Mouse (Mus musculus): ENCODE measurements at regions not wholly inside any gene's neighbourhood (a gene's known extent, or its start where the extent isn't known, plus 50 kb on each side); places are given as distances from the start of the nearest gene placed in this dataset.

DNA sequence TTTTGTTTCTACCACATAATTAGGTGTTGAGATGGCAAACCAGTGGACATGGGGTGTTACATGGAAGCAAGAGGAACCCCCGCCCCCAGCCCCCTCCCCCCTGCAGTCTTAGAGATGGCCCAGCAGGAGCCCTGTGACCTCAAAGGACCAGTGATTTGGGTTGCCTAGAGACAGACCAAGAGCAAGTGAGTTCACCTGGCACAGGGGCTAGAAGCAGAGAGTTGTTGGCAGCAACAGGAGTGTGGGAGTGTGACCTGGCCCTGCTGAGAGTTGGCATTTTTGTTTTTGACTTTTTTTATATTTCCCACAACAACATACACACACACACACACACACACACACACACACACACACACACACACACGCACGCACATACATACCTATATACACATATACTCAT lies 987.9 kb downstream of the Cdh18 start:
- no peak for DNase-seq

DNA sequence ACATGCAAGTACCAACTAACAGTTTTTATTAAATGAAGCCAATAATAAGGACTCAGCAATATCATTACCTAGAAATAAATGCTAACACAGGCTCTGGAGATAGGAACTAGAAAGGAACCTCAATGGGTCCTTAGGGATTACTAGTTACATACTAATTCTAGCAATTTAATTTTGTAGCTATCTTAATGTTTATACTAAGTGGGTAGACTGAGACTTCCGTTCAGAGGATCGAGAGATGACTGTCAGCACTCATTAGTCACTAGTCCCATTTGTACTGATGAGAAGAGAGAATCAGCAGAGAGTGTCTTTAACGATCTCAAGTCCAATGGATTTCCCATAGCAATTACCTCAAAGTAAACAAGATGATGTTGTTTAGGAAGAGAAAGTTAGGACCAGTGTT lies 988.6 kb downstream of the Cdh18 start:
- no peak for DNase-seq

DNA sequence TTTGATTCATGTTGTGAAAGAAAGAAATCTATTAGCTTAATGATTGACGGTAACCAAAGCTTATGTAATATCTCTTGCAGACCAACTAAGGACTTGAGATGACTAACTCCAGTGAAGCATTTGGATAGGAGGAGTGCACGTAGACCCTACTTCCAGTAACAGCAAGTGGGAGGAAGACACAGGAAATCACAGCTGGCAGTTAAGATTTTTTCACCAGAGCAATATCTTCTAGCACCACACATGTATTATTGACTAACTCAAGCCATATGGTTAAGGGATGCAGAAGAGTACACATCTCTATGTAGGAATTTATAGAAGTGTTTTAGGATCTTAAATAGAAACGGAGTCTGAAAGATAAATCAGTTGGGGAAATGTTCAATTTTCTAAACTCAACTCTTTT lies 1011.3 kb downstream of the Cdh18 start:
- DNase-seq = no peak

GRCm38 (mm10) chr15:23562181-23562580 lies 1013.4 kb downstream of the Cdh18 start:
- DNase-seq = peak; percentile 21

DNA sequence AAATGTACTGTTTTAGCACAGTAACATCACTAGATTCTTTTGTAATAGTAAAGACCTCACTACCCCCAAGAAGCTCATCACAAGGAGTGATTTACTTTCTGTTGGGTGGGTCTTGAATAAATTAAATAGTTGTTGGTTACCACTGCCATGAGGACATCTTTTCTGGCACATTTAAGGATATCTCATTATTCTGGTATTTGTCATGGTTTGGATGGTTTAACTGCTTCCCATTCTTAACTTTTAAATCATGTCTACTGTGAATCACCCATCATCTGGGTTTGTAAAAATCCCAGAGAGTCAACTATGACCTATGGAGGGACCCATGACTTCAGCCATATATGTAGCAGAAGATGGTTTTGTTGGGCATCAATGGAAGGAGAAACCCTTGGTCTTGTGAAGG lies 1016.2 kb downstream of the Cdh18 start:
- no peak for DNase-seq

GRCm38 (mm10) chr15:23566886-23567655 lies 1018.2 kb downstream of the Cdh18 start:
- DNase-seq = peak; percentile 92

- DNase-seq = peak; percentile 39
Measured at GRCm38 (mm10) chr15:23568651-23569050, 1019.8 kb downstream of the Cdh18 start.

GRCm38 (mm10) chr15:23581898-23582297 lies 1033.1 kb downstream of the Cdh18 start:
- no peak for DNase-seq

DNA sequence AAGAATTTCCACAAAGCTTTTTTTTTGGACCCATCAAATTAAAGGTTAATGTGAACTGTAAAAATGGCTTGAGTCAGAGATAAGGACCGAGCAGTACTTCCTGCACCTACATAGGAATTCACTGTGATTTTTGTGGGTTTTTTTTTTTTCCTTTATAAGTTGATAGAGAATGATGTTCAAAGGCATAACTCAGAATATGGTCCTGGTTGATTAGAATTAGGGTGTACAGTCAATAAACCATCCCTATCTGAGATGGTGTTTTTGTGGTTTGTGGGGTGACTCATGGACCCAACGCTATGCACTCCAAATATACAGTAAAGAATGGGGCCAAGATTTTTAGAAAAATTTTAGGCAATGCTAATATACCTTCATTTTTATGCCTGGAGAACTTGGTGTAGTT lies 1041.6 kb downstream of the Cdh18 start:
- DNase-seq = no peak

GRCm38 (mm10) chr15:23600445-23600844 lies 1051.6 kb downstream of the Cdh18 start:
- DNase-seq = no peak

Measured in cerebellum, adult 11-12 months (tissue).